Mouse (Mus musculus) cerebellum, adult 2 months (tissue): ENCODE measurements at regions not wholly inside any gene's neighbourhood (a gene's known extent, or its start where the extent isn't known, plus 50 kb on each side); places are given as distances from the start of the nearest gene placed in this dataset.

ENCODE experiments used
- CTCF ChIP-seq: fragments of 200-500 bp; IDR thresholded peaks from 2 replicates; pipeline ENCODE4 v1.5.1; 2011; ENCODE audit warnings: low read depth, mild to moderate bottlenecking, control low read depth, low read length, moderate library complexity, borderline replicate concordance; ENCODE audit not compliant: insufficient read depth
- POLR2A ChIP-seq: fragments of 200-500 bp; IDR thresholded peaks from 2 replicates; pipeline ENCODE4 v1.6.1; 2011; ENCODE audit warnings: low read length, control low read depth, borderline replicate concordance; ENCODE audit not compliant: insufficient read depth

DNA sequence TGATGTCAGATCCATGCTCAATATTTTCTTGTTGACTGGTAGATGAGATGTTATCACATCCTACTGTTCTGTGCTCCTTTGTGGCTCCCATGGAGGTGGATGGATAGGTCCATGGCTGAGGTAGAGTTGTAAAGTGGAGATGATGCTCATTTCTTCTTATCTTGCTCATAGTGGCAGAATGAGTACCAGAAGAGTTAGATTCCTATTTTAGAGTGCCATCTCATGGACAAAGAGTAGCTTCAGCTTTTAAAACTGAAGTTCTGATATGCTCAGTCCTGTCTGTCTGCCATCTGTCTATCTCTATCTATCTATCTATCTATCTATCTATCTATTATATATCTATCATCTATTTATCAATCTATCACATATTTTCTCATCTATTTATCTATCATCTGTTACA, 425.5 kb upstream of the Tmem132c start:
- no peak for TF ChIP-seq CTCF
- TF ChIP-seq POLR2A = no peak
